Mouse (Mus musculus) C2C12 (cell line): ENCODE data around the gene Ipo4. TPM values are rescaled to one million over a fixed set of nuclear protein-coding genes. Genes with fewer than 3 reads are reported as not detected.
A peak's percentile ranks its signal among the peaks of the same experiment; 100 is the strongest.

ENCODE experiments used
- H3K27me3 ChIP-seq: one replicate; pipeline ENCODE4 v1.6.1; 2011; ENCODE audit not compliant: control insufficient read depth, insufficient read depth, insufficient read length
- H3K36me3 ChIP-seq: one replicate; pipeline ENCODE4 v1.6.1; 2011; ENCODE audit not compliant: control insufficient read depth, insufficient read depth
- H3K4me3 ChIP-seq: one replicate; pipeline ENCODE4 v1.5.1; 2011; ENCODE audit warnings: mild to moderate bottlenecking, control low read depth; ENCODE audit not compliant: poor library complexity, insufficient read depth, severe bottlenecking
- H3K79me2 ChIP-seq: one replicate; pipeline ENCODE4 v1.6.1; 2011; ENCODE audit not compliant: control insufficient read depth, insufficient read depth
- H3K79me3 ChIP-seq: one replicate; pipeline ENCODE4 v1.6.1; 2011; ENCODE audit warnings: low read depth, control low read depth
- H3ac ChIP-seq: one replicate; pipeline ENCODE3; 2011; ENCODE audit warnings: low read depth; ENCODE audit not compliant: control insufficient read depth, insufficient read length
- CEBPB ChIP-seq: IDR thresholded peaks from one replicate; pipeline ENCODE4 v1.6.1; 2011; ENCODE audit warnings: low read depth, mild to moderate bottlenecking, control low read depth, moderate library complexity
- CTCF ChIP-seq: IDR thresholded peaks from one replicate; pipeline ENCODE4 v1.5.1; 2011; ENCODE audit not compliant: control insufficient read depth, insufficient read depth, insufficient read length
- FOSL1 ChIP-seq: IDR thresholded peaks from one replicate; pipeline ENCODE4 v1.8.0; 2011; ENCODE audit warnings: mild to moderate bottlenecking, low read length; ENCODE audit not compliant: poor library complexity, insufficient read depth, severe bottlenecking
- MAX ChIP-seq: IDR thresholded peaks from one replicate; pipeline ENCODE4 v1.6.1; 2011; ENCODE audit warnings: mild to moderate bottlenecking, control low read depth
- MYOD1 ChIP-seq: IDR thresholded peaks from one replicate; pipeline ENCODE4 v1.6.1; 2011; ENCODE audit warnings: low read depth; ENCODE audit not compliant: control insufficient read depth, insufficient read length
- MYOG ChIP-seq: IDR thresholded peaks from one replicate; pipeline ENCODE4 v1.6.1; 2011; ENCODE audit not compliant: control insufficient read depth, insufficient read length; ENCODE audit errors: extremely low read depth
- USF1 ChIP-seq: IDR thresholded peaks from one replicate; pipeline ENCODE4 v1.6.1; 2011; ENCODE audit warnings: low read depth, mild to moderate bottlenecking, control low read depth, moderate library complexity
- polyA plus RNA-seq: library from polyadenylated mRNA; unstranded; fragments of >200 nt; fragmentation: generic; extraction: Trizol; gene quantifications from one replicate; pipeline ENCODE4 v1.2.1, GENCODE M21; 2012; ENCODE audit warnings: missing spikeins

Ipo4 gene
- polyA plus RNA-seq, 1 experiment: 113 TPM

- Histone ChIP-seq H3K79me3 (peaks cover 17% of the 10 kb centered on the region), H3K4me3 (no peak overlapping the region), H3K36me3 (peaks cover 65% of the 10 kb centered on the region), H3K79me2 (peaks cover 28% of the 10 kb centered on the region), H3ac (no peak overlapping the region), H3K27me3 (no peaks in the 10 kb centered on the region)
- no peak for TF ChIP-seq USF1
- TF ChIP-seq CEBPB: no peak
- no peak for TF ChIP-seq FOSL1
- no peak for TF ChIP-seq CTCF
- TF ChIP-seq MAX: no peak
- TF ChIP-seq MYOG: no peak
- TF ChIP-seq MYOD1: no peak
Observed at GRCm38 (mm10) chr14:55596036-55596690, 39.6 kb downstream of the Ipo4 start.

- H3ac ChIP-seq: peak overlapping the region; percentile 92
- H3K4me3 ChIP-seq: peak overlapping the region; percentile 89
- peaks cover 23% of the 10 kb centered on the region for H3K79me3 ChIP-seq
- no peak for TF ChIP-seq MYOD1
- TF ChIP-seq CEBPB: no peak
- no peak for TF ChIP-seq USF1
- no peak for TF ChIP-seq FOSL1
- H3K36me3 ChIP-seq: peaks cover 42% of the 10 kb centered on the region
- no peaks in the 10 kb centered on the region for H3K27me3 ChIP-seq
- H3K79me2 ChIP-seq: peaks cover 44% of the 10 kb centered on the region
Observed at GRCm38 (mm10) chr14:55592226-55592625, 43.5 kb downstream of the Ipo4 start.

GRCm38 (mm10) chr14:55591331-55591891, 44.3 kb downstream of the Ipo4 start, which contains the start of gene Rnf31:
TSS of gene Rnf31 (plus strand) at chr14:55591708.
- Histone ChIP-seq H3K4me3 (peak within 1 kb of the TSS; percentile 89), H3K79me3 (peaks cover 23% of the 10 kb centered on the region), H3K27me3 (no peaks in the 10 kb centered on the region), H3K36me3 (peaks cover 34% of the 10 kb centered on the region), H3K79me2 (peaks cover 44% of the 10 kb centered on the region), H3ac (peak within 1 kb of the TSS; percentile 92)
- TF ChIP-seq CTCF (no peak), FOSL1 (no peak)

GRCm38 (mm10) chr14:55590748-55591330, 44.9 kb downstream of the Ipo4 start, which contains the start of gene Psme2:
TSS of gene Psme2 (minus strand) at chr14:55591113.
- peak within 1 kb of the TSS; percentile 92 for H3ac ChIP-seq
- no peaks in the 10 kb centered on the region for H3K27me3 ChIP-seq
- peaks cover 23% of the 10 kb centered on the region for H3K79me3 ChIP-seq
- H3K4me3 ChIP-seq: peak within 1 kb of the TSS; percentile 89
- H3K36me3 ChIP-seq: peaks cover 30% of the 10 kb centered on the region
- TF ChIP-seq FOSL1 (no peak), MYOG (no peak), USF1 (no peak), MYOD1 (no peak), CEBPB (no peak), CTCF (no peak), MAX (no peak)
- peaks cover 44% of the 10 kb centered on the region for H3K79me2 ChIP-seq

GRCm38 (mm10) chr14:55589771-55590448, 45.8 kb downstream of the Ipo4 start:
- H3K79me2 ChIP-seq: peaks cover 44% of the 10 kb centered on the region
- peaks cover 22% of the 10 kb centered on the region for H3K36me3 ChIP-seq
- H3K4me3 ChIP-seq: peak overlapping the region; percentile 89

More at GRCm38 (mm10) chr14:55589771-55590448, 45.8 kb downstream of the Ipo4 start:
- Histone ChIP-seq H3K27me3 (no peaks in the 10 kb centered on the region), H3ac (peak overlapping the region; percentile 74), H3K79me3 (peaks cover 23% of the 10 kb centered on the region)
- no peak for TF ChIP-seq FOSL1
- no peak for TF ChIP-seq CEBPB
- TF ChIP-seq USF1: no peak
- no peak for TF ChIP-seq MAX
- TF ChIP-seq CTCF: no peak
- TF ChIP-seq MYOG: no peak
- no peak for TF ChIP-seq MYOD1
